Mouse (Mus musculus) retina, embryonic 14.5 days (tissue): Measurements from ENCODE around the gene Bet1.

ENCODE experiments used
- DNase-seq: peaks from one replicate; pipeline ENCODE4 v3.0.0-alpha.2; 2015; ENCODE audit warnings: low spot score

Gene Bet1

GRCm38 (mm10) chr6:4086663-4087454, at the start of gene Bet1:
Gene Bet1, minus strand, starts transcription at chr6:4086972.
- peak; percentile 98 for DNase-seq

- no peak for DNase-seq
Observed at GRCm38 (mm10) chr6:4132239-4132638, 45.5 kb upstream of the Bet1 start.

- DNase-seq = peak; percentile 14
Observed at GRCm38 (mm10) chr6:4131149-4131548, 44.4 kb upstream of the Bet1 start.

GRCm38 (mm10) chr6:4118611-4119010, 31.8 kb upstream of the Bet1 start:
- no peak for DNase-seq

GRCm38 (mm10) chr6:4090423-4090822, 3.7 kb upstream of the Bet1 start:
- no peak for DNase-seq

DNA sequence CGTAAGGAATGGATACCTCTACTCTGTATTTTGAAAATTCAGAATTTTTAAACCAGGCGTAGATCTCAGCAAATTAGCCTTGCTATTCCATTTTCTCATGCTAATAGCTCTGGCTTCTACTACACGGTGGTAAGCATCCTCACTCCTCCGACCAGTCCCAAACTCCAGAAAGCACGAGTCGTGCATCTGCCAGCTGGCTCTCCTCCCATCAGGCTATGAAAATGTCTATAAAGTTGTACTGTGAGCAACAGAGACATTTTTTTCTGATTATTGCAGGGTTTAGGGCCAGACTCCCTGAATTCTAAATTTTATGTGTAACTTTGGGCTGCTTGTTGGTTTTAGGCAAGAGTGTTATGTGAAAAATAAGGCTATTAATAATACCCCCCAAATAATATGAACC, 14.5 kb downstream of the Bet1 start:
- no peak for DNase-seq

DNA sequence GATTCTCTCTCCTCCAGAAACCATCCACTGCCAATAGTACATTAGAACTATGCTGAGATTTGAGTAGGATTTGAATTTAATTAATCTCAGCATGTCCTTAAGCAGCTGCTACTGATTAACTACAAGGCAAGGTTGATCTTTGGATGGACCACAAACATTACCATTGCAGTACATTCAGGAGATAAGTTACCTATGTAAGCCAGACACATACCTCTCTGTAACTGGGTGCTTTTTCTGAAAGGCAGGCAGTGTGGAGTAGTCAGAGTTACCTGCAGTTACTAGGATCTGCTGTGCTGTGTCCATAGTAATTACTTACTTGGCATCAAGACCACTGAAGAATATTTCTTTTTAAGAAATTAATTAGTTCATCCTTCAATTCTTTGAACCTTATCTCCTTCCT, 17.1 kb downstream of the Bet1 start:
- DNase-seq = no peak

DNA sequence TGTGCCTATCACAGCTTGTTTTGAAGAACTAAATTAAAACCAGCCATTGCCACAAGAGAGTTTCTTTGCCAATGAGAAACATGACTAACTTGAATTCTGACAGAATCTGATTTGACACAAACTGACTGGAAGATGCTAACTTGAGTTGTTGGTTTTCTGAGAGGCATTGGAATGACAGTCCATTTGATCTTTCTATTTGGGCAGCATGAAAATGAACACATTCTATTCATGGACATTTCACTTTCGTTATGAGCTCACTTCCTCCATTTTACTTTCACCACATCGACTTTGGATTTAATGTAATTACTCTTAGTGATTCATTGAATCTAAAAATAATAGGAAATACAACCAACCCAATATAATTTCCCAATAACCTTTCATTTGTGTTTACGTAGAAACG, 32.4 kb downstream of the Bet1 start:
- no peak for DNase-seq

- no peak for DNase-seq
Observed at GRCm38 (mm10) chr6:4052843-4053242, 33.9 kb downstream of the Bet1 start.

GRCm38 (mm10) chr6:4047200-4047599, 39.6 kb downstream of the Bet1 start:
- DNase-seq = no peak

DNA sequence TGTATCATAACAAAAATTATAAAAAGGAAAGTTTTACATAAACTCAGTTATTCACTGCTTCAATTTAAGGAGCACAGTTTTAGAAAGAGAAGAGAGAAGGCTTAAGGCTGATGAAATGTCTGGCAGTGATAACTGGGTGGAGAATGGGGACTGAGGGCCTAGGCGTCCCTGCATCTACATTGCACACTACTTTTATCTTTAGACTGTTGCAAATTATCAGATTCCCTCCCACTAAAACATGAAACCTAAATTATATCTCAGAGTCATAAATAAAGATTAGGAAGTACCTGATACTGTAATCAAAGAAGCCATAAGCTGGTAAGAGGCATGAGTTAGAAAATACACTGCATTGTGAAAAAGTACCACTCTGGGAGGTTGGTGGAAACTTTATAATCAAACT, 45.0 kb downstream of the Bet1 start:
- no peak for DNase-seq

DNA sequence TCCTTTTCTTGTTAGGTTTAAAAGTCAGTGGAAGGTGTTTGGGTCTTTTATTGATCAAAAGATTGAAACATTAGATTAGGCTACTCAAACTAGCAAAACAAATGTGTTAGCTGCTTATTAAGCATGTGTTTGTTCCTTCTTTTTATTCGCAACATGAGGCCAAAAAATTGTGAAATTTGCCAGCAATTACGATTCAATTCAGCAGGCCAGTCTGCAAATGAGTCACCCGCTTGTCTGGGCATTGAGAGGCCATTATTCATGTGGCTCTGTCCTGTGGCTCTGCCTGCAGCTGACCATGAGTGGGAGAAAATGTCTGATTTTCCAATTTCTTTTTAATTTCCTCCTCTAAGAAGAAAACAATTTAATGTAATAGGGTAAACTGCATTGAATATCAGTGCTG, 55.8 kb downstream of the Bet1 start:
- DNase-seq = no peak
